Mouse (Mus musculus) left cerebral cortex, postnatal 25 days (tissue): Measurements from ENCODE around the gene Ldlrad3. TPM values are rescaled to one million over a fixed set of nuclear protein-coding genes. Genes with fewer than 3 reads are reported as not detected.

Experiments
- DNase-seq, 2 experiments: peaks; one replicate each; pipeline ENCODE4 v3.0.0; 2022; ENCODE audit warnings: low spot score in 2 of 2, mixed read lengths in 1 of 2
- intact Hi-C: fragments of 180-260 bp; cut with DNase I; formaldehyde crosslinking; loops from one replicate; pipeline ENCODE4 v1.15.1; 2025
- total RNA-seq, 2 experiments: library from RNA; stranded (reverse); gene quantifications; 2 replicates each; pipeline ENCODE4 v1.2.3; 2021

Ldlrad3 gene
- total RNA-seq, 2 experiments from 2014 or later = 8.1 to 8.6 TPM

- DNase-seq = no peak
- intact Hi-C loops = no loop called here
Observed at GRCm38 (mm10) chr2:102126076-102126475, 60.1 kb downstream of the Ldlrad3 start.

GRCm38 (mm10) chr2:102125042-102125441 is 61.1 kb downstream of the Ldlrad3 start:
- intact Hi-C loops = no loop called here
- DNase-seq = no peak

- DNase-seq = no peak
- intact Hi-C loops = no loop called here
Observed at GRCm38 (mm10) chr2:102122146-102122515, 64.1 kb downstream of the Ldlrad3 start.

- intact Hi-C loops = no loop called here
- no peak for DNase-seq
Observed at GRCm38 (mm10) chr2:102121440-102122145, 64.6 kb downstream of the Ldlrad3 start.

GRCm38 (mm10) chr2:102119751-102120505 is 66.3 kb downstream of the Ldlrad3 start:
- intact Hi-C loops = no loop called here
- DNase-seq = no peak

GRCm38 (mm10) chr2:102118988-102119460 is 67.2 kb downstream of the Ldlrad3 start:
- intact Hi-C loops = no loop called here
- DNase-seq = peak in 1 of 2 experiments; percentile 87

GRCm38 (mm10) chr2:102117402-102117760 is 68.8 kb downstream of the Ldlrad3 start:
- intact Hi-C loops = no loop called here
- no peak for DNase-seq

- no peak for DNase-seq
Observed at GRCm38 (mm10) chr2:102116521-102117401, 69.4 kb downstream of the Ldlrad3 start.

GRCm38 (mm10) chr2:102113801-102114200 is 72.4 kb downstream of the Ldlrad3 start:
- no peak for DNase-seq
- intact Hi-C loops = no loop called here

More at GRCm38 (mm10) chr2:102116521-102117401, 69.4 kb downstream of the Ldlrad3 start:
- intact Hi-C loops = no loop called here

- DNase-seq = no peak
- intact Hi-C loops = no loop called here
Observed at GRCm38 (mm10) chr2:102113323-102113722, 72.9 kb downstream of the Ldlrad3 start.

GRCm38 (mm10) chr2:102111906-102112499 is 74.2 kb downstream of the Ldlrad3 start:
- DNase-seq = no peak
- intact Hi-C loops = no loop called here

GRCm38 (mm10) chr2:102110306-102110705 is 75.9 kb downstream of the Ldlrad3 start:
- DNase-seq = no peak
- intact Hi-C loops = no loop called here

- intact Hi-C loops = loop anchor here (5.0 kb wide), 1 partner anchor 200 kb away; no protein-coding TSS in a partner anchor
- no peak for DNase-seq
Observed at GRCm38 (mm10) chr2:102107280-102107679, 78.9 kb downstream of the Ldlrad3 start.

- intact Hi-C loops = loop anchor here (5.0 kb wide), 1 partner anchor 199 kb away; no protein-coding TSS in a partner anchor
- no peak for DNase-seq
Observed at GRCm38 (mm10) chr2:102106728-102107127, 79.5 kb downstream of the Ldlrad3 start.

GRCm38 (mm10) chr2:102105454-102105853 is 80.7 kb downstream of the Ldlrad3 start:
- intact Hi-C loops = loop anchor here (5.0 kb wide), 1 partner anchor 198 kb away; no protein-coding TSS in a partner anchor

GRCm38 (mm10) chr2:102103955-102104354 is 82.2 kb downstream of the Ldlrad3 start:
- DNase-seq = peak; percentile 63 to 91
- intact Hi-C loops = loop anchor here (5.0 kb wide), 1 partner anchor 43 kb away; no protein-coding TSS in a partner anchor

More at GRCm38 (mm10) chr2:102105454-102105853, 80.7 kb downstream of the Ldlrad3 start:
- no peak for DNase-seq

GRCm38 (mm10) chr2:102100490-102100889 is 85.7 kb downstream of the Ldlrad3 start:
- DNase-seq = peak in 1 of 2 experiments; percentile 41
- intact Hi-C loops = loop anchor here (5.0 kb wide), 1 partner anchor 47 kb away; no protein-coding TSS in a partner anchor

- intact Hi-C loops = loop anchor here (5.0 kb wide), 1 partner anchor 47 kb away; no protein-coding TSS in a partner anchor
- no peak for DNase-seq
Observed at GRCm38 (mm10) chr2:102099702-102100450, 86.3 kb downstream of the Ldlrad3 start.
